Mouse (Mus musculus): ENCODE results near the gene Dctpp1.
A peak's percentile ranks its signal among the peaks of the same experiment; 100 is the strongest.

Gene Dctpp1

DNA sequence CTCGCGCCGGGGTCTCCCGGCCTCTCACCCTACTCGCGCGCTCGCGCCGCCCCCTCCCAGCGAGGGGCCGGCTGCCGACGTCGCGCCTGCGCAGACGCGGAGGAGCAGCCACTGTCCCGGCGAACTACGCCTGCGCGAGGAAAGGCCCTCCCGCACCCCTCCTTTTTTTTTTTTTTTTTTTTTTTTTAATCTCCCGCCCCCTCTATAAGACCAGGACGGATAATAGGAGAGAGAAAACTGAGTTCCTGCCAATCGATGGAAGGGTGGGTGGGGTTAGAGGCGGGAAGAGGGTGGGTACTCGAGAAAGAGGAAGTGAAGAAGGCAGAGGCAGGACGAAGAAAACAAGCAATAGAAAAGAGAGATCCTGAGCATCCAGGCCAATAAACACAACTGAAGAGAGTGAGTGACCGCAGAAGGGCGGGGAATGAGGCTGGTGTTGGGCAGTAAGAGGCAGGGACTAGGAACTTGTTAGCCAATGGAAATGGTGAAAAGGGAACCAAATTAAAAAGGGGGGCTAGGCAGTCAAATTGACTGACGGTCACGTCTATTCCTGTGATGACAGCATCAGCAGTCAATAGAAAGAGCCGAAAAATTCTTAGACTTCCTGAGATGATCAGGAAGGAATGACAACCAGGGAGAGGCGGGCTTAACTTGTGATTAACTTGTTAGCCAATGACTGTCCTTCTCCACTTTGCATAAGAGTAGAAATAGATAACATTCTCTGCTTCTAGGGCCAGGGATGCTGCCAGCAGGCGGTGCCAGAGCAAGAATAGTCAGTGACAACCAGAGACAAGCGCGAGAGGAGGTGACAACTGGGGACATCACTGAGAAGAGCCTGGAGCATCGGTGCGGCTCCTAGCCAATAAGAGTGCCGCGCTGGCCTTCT, 51.7 kb downstream of the Dctpp1 start, which contains the start of gene Mylpf:
Mylpf (plus strand) TSS at position 338 of the 886 bp plus-strand sequence.
- peak; percentile 99 for DNase-seq (ENCODE audit: low read depth)

DNA sequence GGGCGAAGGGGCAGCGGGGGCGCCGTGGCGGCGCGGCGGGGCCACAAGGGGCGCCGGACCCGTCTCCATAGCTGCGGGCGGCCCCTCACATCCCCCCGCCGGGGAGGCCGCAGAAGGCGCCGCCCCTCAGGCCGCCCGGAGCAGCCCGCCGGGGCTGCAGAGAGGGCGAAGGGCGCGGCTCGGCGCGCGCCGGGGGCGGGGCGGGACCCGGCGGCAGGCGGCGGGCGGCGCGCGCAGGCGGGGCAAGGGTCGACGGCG, 52.3 kb downstream of the Dctpp1 start, which contains the start of gene Tbc1d10b:
Tbc1d10b (minus strand) TSS at position 174 of the 258 bp plus-strand sequence.
- no peak for DNase-seq (ENCODE audit: low read depth)

DNA sequence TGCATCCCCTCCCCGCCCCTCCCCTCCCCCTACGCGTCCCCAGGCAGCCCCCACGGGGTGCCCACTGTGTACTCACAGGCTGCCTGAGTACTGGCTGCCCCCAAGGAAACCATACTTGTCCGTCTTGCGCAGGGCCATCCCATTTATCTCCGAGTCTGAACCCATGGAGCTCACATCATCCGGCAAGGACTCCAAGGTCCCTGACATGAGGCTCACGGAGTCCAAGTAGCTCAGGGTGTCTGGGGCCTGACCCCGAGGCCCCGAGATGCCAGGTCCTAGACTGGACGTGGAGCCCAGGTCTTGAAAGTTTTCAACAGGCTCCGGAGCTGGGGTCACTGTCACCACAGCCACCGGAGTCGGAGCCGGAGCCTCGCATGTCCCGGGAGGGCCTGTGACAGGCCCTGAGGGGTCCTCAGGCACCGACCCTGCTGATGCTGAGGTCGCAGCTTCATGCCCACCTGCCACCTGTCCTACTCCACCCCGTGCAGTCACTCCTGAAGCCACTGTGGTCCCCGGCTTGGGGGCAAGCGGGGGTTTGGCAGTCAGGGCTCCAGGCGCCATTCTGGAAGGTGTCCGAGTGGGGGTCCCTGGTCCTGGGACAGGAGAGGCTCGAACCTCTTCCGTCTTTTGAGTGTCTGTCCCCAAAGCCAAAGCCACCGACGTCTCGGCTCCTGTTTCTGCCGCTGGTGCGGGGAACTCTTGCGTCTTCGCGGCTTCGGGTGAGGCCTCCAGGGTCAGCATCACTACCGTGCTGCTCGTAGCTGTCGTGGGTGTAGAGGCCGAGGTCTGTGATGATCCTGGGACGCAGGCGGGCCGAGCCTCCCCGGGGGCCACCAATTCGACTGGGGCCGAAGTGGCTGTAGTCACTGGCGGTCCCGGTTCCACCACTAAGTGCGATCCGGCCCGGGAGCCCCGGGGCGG, 52.9 kb downstream of the Dctpp1 start:
- DNase-seq (ENCODE audit: low read depth), result peak; percentile 43
